Mouse (Mus musculus) mouse trophoblast stem cell (cell line): ENCODE data around the gene Ago1.

Experiments
- in situ Hi-C, 2 experiments: fragments of 300-500 bp; cut with MseI, MboI; formaldehyde crosslinking; loops; 2 replicates in 1 of 2; 3 replicates in 1 of 2; pipeline ENCODE4 v1.15.1; 2025

Gene Ago1

GRCm38 (mm10) chr4:126468285-126468901 lies at the start of gene Ago1:
Gene Ago1, minus strand, starts transcription at chr4:126468583.
- in situ Hi-C loops = no loop called here

DNA sequence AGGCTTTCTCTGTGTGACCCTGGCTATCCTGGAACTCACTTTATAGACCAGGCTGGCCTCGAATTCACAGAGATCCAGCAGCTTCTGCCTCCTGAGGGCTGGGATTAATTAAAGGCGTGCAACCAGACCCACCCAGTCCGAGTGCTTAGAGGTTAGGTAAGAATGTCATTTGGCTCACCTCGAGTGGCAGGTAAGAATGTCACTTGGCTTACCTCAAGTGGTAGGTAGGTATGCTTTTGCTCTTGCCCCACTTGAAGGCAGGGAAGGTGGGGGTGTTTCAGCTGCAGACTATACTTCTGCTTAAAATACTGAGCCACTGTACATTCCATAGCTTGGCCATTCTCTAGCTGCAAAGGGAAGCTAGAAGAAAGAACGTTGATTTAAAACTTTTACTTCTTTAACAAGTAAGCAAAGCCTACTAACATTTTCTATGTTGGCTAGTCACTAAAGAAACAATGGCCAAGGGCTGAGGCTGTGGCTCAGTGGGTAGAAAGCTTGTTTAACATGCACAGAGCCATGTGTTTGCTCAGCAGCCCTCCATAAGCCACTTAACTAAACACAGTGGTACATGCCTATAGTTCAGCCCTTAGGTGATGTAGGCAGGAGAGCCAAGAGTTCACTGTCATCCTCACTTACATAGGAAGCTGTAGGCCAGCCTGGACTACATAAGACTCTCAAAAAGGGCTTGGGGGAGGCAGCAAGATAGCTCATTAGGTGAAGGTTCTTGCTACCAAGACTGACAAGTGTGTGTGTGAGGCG lies 44.1 kb upstream of the Ago1 start:
- in situ Hi-C loops = no loop called here

DNA sequence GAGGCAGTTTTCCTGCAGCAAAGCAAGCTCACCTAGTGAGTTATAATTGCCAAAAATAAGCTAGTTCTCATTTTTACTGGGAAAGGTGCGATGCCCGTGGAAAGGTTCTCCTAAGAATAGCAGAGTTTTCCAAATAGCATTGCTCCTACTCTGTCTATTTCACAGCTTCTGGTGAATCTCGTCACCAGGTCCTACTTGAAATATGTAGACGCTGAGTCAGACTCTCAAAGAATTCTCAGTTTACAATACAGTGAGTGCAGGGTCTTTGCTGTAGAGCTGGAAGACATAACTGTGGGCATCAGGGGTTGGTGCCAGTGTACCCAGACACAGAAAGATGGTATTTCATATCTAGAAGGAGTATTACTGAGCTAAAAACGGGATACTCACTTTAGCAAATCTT lies 42.6 kb upstream of the Ago1 start:
- in situ Hi-C loops = no loop called here

GRCm38 (mm10) chr4:126509072-126509471 lies 40.7 kb upstream of the Ago1 start:
- in situ Hi-C loops = no loop called here

- in situ Hi-C loops = no loop called here
Measured at GRCm38 (mm10) chr4:126508110-126508899, 39.9 kb upstream of the Ago1 start.

DNA sequence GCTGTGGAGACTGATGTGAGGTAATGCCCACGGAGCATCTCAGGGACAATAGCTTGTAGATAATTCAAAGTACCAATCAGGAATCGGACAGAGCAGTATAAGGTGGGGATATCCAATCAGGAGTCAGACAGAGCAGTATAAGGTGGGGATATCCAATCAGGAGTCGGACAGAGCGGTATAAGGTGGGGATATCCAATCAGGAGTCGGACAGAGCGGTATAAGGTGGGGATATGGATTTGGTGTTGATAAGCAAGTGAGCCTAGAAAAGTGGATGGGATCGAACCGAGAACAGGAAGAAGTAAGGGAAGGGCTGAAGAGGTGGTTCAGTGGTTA lies 34.6 kb upstream of the Ago1 start:
- in situ Hi-C loops = no loop called here

- in situ Hi-C loops = no loop called here
Measured at GRCm38 (mm10) chr4:126502141-126502976, 34.0 kb upstream of the Ago1 start.

- in situ Hi-C loops = no loop called here
Measured at GRCm38 (mm10) chr4:126498601-126499000, 30.2 kb upstream of the Ago1 start.

DNA sequence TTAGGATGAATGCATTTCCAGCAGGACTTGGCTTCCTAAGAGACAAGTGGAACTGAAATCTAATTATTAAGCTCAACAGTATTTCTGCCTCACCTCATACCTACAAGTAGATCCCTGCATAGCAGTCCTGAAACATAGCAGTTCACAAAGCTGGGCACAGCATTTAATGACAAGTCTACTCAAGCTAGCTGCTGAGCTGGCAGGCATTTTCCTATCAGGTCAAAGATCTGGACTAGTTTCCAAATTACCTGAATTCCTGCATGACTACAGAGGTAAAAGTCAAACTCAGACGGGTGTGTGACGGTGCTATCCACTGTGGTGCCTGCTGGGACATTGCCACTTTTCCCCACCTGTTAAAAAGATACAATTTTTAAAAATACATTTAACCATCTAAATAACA lies 28.6 kb upstream of the Ago1 start:
- in situ Hi-C loops = no loop called here

GRCm38 (mm10) chr4:126495942-126496790 lies 27.8 kb upstream of the Ago1 start:
- in situ Hi-C loops = no loop called here

DNA sequence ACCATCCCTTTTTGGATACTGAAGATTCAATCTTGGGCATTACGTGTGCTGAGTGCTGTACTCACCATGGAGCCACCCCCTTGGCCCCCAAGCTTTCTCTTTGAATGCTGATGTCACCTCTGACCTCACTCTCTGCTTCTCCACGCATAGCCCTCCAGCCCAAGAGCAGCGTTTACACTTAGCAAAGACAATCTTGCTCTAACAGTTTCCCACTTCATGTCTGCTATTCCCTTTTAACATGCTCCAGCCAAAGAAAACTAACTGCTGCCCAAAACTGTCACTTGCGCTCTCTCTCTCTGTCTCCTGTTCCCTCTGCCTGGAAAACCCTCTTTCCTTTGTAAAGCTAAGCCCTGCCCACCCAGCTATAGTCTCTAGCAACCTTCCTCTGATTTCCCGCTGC lies 27.1 kb upstream of the Ago1 start:
- in situ Hi-C loops = no loop called here

DNA sequence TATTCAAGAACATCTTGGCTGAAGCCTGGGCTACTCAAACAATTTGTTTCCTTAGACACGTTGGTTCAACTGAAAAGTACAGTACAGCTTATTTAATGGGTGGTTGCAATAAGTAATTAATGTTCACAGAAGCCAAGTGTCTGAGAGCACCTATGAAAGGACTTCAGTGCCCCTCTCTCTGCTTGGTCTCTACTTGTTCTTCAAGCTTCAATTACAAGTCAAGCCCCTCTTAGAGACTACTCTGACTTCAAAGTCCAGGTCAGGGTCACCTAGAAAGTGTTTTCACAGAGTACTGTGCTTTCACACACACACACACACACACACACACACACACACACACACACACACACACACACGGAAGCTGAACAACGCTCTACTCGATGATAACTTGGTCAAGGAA lies 25.0 kb upstream of the Ago1 start:
- in situ Hi-C loops = no loop called here

- in situ Hi-C loops = no loop called here
Measured at GRCm38 (mm10) chr4:126491977-126492376, 23.6 kb upstream of the Ago1 start.

DNA sequence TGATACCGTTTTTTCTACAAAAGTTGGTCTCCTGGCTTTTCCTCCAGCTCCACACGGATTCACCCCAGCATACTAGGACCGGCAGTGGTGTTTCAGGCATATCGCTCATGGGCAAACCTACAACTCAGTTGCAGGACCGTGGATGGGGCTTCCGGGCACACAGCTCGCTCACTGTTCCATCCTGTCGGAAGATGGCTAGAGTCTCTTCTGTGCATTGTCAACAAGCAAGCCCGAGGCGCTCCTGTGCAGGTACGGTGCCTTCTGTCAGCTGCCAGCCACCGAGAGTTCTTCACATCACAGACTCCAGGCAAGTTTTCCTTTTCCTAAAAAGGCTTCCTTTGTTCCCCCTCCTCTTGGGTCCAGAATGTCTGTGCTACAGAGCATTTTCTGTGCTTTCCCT lies 22.3 kb upstream of the Ago1 start:
- in situ Hi-C loops = no loop called here

DNA sequence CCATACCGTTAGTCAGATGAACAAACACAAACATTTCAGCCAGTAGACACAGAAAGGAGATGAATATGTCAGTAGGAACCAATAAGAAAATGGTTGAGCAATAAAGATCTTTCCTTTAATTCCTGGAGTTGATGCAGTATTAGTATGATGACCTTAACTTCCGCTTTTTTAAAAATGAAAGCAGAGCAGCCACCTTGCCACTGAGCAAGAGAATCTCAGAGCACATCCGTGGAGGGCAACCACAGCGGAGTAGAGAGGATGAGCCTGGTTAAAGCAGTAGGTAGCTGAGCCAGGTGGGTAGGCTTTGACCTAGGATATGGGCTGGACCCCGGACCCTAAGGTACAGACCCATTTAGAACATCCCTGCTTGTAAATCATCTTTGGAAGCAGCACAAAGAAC lies 21.4 kb upstream of the Ago1 start:
- in situ Hi-C loops = no loop called here

- in situ Hi-C loops = no loop called here
Measured at GRCm38 (mm10) chr4:126486217-126486616, 17.8 kb upstream of the Ago1 start.

GRCm38 (mm10) chr4:126485065-126485464 lies 16.7 kb upstream of the Ago1 start:
- in situ Hi-C loops = no loop called here

- in situ Hi-C loops = no loop called here
Measured at GRCm38 (mm10) chr4:126483874-126484273, 15.5 kb upstream of the Ago1 start.

DNA sequence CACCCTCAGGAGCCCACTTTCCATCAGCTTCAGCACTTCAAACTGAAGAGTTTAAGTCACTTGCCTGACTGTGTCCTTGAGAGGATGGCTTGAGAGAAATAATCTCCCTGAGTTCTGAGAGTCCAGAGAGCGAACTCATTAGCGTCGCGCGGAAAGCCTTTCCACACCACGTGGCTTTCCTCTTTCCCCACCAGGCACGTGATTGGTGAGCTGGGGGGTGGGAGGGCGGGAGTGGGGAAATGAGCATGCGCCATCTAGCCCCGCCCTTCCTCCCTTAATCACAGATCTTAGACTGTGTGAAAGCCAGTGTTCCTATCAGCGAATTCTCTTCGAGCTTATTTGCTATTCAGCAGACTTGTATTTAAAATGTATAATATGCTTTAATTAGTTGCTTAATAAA lies 14.6 kb upstream of the Ago1 start:
- in situ Hi-C loops = no loop called here

DNA sequence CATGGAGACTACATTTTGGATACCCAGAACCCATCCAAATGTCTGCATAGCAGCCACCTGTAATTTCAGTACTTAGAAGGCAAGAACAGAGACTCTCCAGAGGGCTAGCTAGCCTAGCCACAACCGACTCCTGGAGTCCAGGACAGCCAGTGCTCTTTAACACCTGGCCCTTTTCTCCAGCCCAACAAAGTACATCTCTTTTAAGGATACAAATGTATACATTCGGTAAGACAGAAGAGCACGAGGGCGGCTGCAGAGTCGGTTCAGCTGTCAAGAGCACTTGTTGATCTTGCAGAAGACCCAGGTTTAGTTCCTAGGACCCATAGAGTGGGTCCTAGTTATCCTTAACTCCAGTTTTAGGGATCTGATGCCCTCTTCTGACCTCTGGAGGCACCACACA lies 13.1 kb upstream of the Ago1 start:
- in situ Hi-C loops = no loop called here

DNA sequence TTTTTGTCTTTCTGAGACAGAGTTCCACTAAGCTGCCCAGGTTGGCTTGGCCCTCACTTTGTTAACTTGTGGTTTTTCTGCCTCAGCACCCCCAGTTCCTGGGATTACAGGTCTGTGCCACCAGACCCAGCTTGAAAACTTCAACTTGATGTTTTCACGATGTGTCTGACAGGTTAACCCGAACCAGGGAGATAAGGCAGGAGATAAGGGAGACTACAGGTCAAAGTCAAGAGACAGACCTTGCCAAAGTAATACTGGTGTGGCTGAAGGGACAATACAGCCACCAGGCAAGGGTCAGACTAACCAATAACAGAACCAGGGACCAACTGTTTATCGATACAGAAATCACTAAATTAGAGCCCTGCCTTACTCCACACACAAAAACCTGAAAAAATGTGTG lies 11.9 kb upstream of the Ago1 start:
- in situ Hi-C loops = no loop called here
